Mouse (Mus musculus): ENCODE results near the gene Pglyrp2.

Gene Pglyrp2

GRCm38 (mm10) chr17:32424034-32424433 lies at the start of gene Pglyrp2:
Pglyrp2 (minus strand) TSS chr17:32424167.
- DNase-seq (ENCODE audit: low read depth, low spot score), result no peak

GRCm38 (mm10) chr17:32472176-32472575 lies 48.2 kb upstream of the Pglyrp2 start:
- DNase-seq (ENCODE audit: low read depth, low spot score), result no peak

GRCm38 (mm10) chr17:32470795-32471194 lies 46.8 kb upstream of the Pglyrp2 start:
- DNase-seq (ENCODE audit: low read depth, low spot score), result no peak

GRCm38 (mm10) chr17:32468494-32468893 lies 44.5 kb upstream of the Pglyrp2 start:
- DNase-seq (ENCODE audit: low read depth, low spot score), result no peak

- no peak for DNase-seq (ENCODE audit: low read depth, low spot score)
Observed at GRCm38 (mm10) chr17:32454997-32455396, 31.0 kb upstream of the Pglyrp2 start.

GRCm38 (mm10) chr17:32454188-32454587 lies 30.2 kb upstream of the Pglyrp2 start:
- DNase-seq (ENCODE audit: low read depth, low spot score), result no peak

- peak; percentile 73 for DNase-seq (ENCODE audit: low read depth, low spot score)
Observed at GRCm38 (mm10) chr17:32452482-32452881, 28.5 kb upstream of the Pglyrp2 start, which contains the start of gene Cyp4f39. Cyp4f39 (plus strand) TSS chr17:32452723.

- no peak for DNase-seq (ENCODE audit: low read depth, low spot score)
Observed at GRCm38 (mm10) chr17:32450844-32451537, 27.0 kb upstream of the Pglyrp2 start.

- peak; percentile 35 for DNase-seq (ENCODE audit: low read depth, low spot score)
Observed at GRCm38 (mm10) chr17:32449042-32449441, 25.1 kb upstream of the Pglyrp2 start.

- peak; percentile 37 for DNase-seq (ENCODE audit: low read depth, low spot score)
Observed at GRCm38 (mm10) chr17:32447195-32447594, 23.2 kb upstream of the Pglyrp2 start.

- DNase-seq (ENCODE audit: low read depth, low spot score), result no peak
Observed at GRCm38 (mm10) chr17:32445016-32445415, 21.0 kb upstream of the Pglyrp2 start.

- DNase-seq (ENCODE audit: low read depth, low spot score), result no peak
Observed at GRCm38 (mm10) chr17:32443245-32443644, 19.3 kb upstream of the Pglyrp2 start.

- no peak for DNase-seq (ENCODE audit: low read depth, low spot score)
Observed at GRCm38 (mm10) chr17:32437106-32437505, 13.1 kb upstream of the Pglyrp2 start.

- DNase-seq (ENCODE audit: low read depth, low spot score), result no peak
Observed at GRCm38 (mm10) chr17:32435151-32435550, 11.2 kb upstream of the Pglyrp2 start.

GRCm38 (mm10) chr17:32434324-32434723 lies 10.4 kb upstream of the Pglyrp2 start:
- no peak for DNase-seq (ENCODE audit: low read depth, low spot score)

- peak; percentile 33 for DNase-seq (ENCODE audit: low read depth, low spot score)
Observed at GRCm38 (mm10) chr17:32431972-32432371, 8.0 kb upstream of the Pglyrp2 start.

- no peak for DNase-seq (ENCODE audit: low read depth, low spot score)
Observed at GRCm38 (mm10) chr17:32426610-32427009, 2.6 kb upstream of the Pglyrp2 start.

GRCm38 (mm10) chr17:32420781-32421180 lies 3.2 kb downstream of the Pglyrp2 start:
- no peak for DNase-seq (ENCODE audit: low read depth, low spot score)

- DNase-seq (ENCODE audit: low read depth, low spot score), result no peak
Observed at GRCm38 (mm10) chr17:32419989-32420388, 4.0 kb downstream of the Pglyrp2 start.

- no peak for DNase-seq (ENCODE audit: low read depth, low spot score)
Observed at GRCm38 (mm10) chr17:32416771-32417170, 7.2 kb downstream of the Pglyrp2 start.

GRCm38 (mm10) chr17:32415417-32416020 lies 8.4 kb downstream of the Pglyrp2 start:
- peak; percentile 13 for DNase-seq (ENCODE audit: low read depth, low spot score)

GRCm38 (mm10) chr17:32411898-32412297 lies 12.1 kb downstream of the Pglyrp2 start:
- no peak for DNase-seq (ENCODE audit: low read depth, low spot score)

- no peak for DNase-seq (ENCODE audit: low read depth, low spot score)
Observed at GRCm38 (mm10) chr17:32403417-32403816, 20.6 kb downstream of the Pglyrp2 start, which contains the start of gene Rasal3. Rasal3 (minus strand) TSS chr17:32403583.
